Mouse (Mus musculus) adrenal gland, adult 2 months (tissue): ENCODE measurements around the gene Fer. TPM values are rescaled to one million over a fixed set of nuclear protein-coding genes. Genes with fewer than 3 reads are reported as not detected.
A peak's percentile ranks its signal among the peaks of the same experiment; 100 is the strongest.
"Not testable (repeated sequence)": the region's sequence is repeated elsewhere in the genome, so short reads cannot be mapped to it uniquely, and the experiment has no call there.

Experiments
- DNase-seq: peaks from one replicate; pipeline ENCODE4 v3.0.0; 2021
- long read RNA-seq: library from polyadenylated mRNA; stranded (forward); transcript quantifications from one replicate; pipeline ENCODE4 v2.0.0, GENCODE M21; 2021
- polyA plus RNA-seq: library from polyadenylated mRNA; depleted of rRNA; stranded (reverse); fragments of >200 nt; gene quantifications from 2 replicates; pipeline ENCODE4 v1.2.3, GENCODE M21; 2012; rRNA removed
- total RNA-seq, 2 experiments: library from RNA; stranded (reverse); gene quantifications; 2 replicates each; pipeline ENCODE4 v1.2.3; 2021

Gene Fer
- total RNA-seq: 10 to 100 TPM; 17.6 to 18.7 TPM
- 0.83 and 0.85 TPM in 2 replicates for polyA plus RNA-seq
- long read RNA-seq, partial matches to known transcripts: 0 of 17 reads
- long read RNA-seq, other reads (novel, unspliced or antisense): 16 of 17 reads

DNA sequence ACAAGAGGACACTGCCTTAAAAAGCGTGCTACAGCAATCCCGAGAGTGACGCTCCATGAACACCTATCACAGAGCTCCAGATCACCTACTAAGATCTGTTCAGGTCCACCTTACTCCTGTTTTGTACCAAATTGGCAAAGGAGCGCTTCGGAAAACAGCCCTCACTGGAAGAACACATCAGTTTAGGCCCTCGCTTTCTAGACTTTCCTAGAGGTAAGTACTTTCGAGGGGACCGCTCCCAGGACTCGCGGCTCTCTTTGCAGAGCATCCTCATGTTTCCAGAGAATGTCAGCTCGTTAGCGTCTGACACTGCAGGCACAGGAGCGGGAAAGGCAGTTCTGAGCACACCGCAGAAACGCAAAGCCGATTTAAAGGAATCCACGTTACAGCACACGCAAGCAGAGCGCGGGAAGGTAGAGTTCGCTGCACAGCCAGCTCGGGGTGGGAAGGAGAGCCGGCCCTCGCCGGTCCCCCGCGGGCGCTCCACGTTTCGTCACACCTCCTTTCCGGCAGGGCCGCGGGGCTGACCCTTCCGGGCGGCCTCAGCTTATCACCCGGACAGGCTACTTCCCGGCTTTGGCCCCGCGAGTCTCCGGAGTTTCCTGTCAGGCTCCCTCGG is at the start of gene Fer:
TSS of gene Fer (plus strand) at position 51 of the 619 bp plus-strand sequence.
- no peak for DNase-seq

GRCm38 (mm10) chr17:63813552-63813951 is 49.3 kb upstream of the Fer start:
- no peak for DNase-seq

DNA sequence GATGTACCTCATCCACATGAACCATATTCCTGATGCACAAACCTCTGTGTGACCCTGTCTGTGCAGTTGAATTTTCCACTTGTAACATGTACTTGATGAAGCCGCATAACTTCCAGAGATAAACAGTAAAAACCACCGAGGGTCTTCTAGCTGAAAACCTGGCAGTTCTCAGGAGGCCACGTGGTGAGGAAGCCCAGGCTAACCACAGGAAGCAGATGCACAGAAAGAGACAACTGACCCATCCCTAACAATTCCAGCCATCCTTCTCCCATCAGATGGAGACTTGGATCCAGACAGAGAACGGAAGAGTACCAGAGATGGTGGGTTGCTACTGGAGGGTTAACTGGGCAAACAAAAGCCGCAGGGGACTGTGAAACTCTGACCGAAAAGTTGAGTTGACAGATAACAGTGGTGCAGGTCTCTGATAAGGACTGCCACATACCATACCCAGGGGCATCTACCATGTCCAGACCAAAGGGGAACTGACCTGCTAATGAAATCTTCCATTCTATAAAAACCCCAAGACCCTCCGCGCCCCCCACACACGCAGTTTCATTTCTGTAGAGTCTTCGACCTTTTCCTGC is 44.3 kb upstream of the Fer start:
- DNase-seq: no peak

DNA sequence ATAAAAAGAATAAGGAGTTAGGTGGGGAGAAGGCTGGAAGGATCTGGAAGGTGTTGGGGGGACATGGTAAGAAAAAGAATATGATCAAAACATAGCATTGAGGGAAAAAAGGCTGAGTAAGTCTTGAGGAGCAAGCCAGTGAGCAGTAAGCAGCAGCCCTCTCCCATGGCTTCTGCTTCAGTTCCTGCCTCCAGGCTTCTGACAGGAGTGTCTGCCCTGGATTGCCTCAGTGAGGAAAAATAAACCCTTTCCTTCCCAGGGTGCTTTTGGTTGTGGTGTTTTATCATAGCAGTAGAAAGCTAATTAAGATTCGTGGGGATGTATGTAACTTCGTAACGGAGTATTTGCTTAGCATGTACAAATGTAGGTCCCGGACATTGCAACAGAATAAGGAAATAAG is 38.7 kb upstream of the Fer start:
- DNase-seq: no peak

- no peak for DNase-seq
Measured at GRCm38 (mm10) chr17:63826196-63826595, 36.7 kb upstream of the Fer start.

DNA sequence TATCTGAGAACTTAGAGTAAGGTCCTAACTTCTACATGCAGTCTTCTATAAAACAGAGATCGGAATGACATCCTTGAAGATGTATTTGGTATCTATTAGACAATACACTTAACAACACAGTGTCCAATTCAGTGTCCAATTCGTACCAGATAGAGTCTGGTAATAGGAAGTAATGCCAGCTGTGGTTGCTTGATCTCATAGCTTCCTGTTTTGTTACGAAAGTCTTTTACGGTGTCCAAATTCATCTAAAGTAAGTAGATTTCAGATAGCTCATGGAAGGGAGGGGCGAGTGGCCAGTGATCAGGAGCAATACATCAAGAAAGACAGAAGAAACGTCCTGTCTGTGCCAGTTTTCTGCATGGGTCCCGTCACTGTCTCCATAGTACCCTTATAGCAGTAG is 36.1 kb upstream of the Fer start:
- no peak for DNase-seq

GRCm38 (mm10) chr17:63828561-63829332 is 34.1 kb upstream of the Fer start:
- no peak for DNase-seq

- DNase-seq: no peak
Measured at GRCm38 (mm10) chr17:63831550-63831949, 31.3 kb upstream of the Fer start.

- DNase-seq: no peak
Measured at GRCm38 (mm10) chr17:63836223-63836622, 26.6 kb upstream of the Fer start.

GRCm38 (mm10) chr17:63836641-63837040 is 26.2 kb upstream of the Fer start:
- DNase-seq: no peak

- no peak for DNase-seq
Measured at GRCm38 (mm10) chr17:63838144-63838543, 24.7 kb upstream of the Fer start.

DNA sequence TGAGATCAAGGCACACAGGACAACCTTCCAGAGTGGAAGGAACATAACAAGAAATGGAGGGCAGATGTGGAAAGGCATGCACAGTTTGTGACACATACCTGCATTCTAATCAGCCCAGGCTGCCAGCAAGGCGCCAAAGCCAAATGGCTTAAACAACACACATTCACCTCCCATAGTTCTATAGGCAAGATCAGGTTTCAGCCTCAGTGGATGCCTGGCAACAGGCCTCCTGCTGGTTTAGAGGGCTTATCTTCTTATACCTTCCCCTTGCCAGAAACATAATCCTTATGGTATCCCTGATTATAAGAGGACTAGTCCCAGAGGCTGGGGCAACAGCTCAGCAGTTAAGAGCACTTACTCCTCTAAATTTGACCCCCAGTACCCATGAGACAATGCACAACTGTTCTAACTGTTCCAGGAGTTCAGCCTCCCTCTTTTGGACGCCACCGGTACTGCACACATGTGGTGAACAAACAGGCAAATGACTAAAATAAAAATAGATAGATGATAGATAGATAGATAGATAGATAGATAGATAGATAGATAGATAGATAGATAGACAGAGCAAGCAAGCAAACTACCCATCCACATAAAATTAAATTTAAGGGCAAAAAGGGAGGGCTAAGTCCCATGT is 23.1 kb upstream of the Fer start:
- DNase-seq: no peak

DNA sequence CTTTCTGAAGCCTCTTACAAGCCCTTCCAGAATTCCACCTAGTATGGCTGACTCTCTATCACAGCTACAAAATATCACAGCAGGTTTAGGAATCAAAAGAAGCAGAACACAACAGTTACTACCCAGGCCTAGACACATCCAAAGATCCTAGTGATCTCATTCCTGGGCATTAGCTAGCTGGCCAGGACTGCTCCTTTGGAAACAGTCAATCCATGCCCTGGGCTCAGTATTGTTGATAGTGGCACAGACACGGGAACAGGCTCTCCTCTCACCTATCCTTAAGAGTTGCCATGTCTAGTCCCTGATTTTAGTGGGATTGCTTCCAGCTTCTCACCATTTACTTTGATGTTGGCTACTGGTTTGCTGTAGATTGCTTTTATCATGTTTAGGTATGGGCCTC is 20.6 kb upstream of the Fer start:
- no peak for DNase-seq

- no peak for DNase-seq
Measured at GRCm38 (mm10) chr17:63844936-63845335, 17.9 kb upstream of the Fer start.

- DNase-seq: not testable (repeated sequence)
Measured at GRCm38 (mm10) chr17:63845766-63846165, 17.1 kb upstream of the Fer start.

DNA sequence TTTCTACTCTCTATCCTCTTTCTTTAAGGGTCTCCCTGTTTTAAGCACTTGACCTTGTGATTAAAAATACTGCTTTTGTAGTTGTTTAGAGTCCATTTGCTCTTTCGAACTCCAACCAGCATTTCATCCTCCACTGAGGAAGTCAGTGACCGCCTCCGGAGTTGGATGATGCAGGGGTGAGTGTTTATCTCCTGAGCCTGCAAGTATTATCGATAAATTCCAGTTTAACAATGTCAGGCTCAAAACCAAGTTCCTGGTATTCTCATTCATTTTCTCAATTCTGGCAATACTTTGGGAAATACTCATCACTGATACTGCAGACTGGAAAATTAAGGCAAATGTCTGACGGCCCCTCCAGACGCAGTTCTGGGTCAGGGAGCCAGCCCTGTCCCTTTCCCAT is 13.7 kb upstream of the Fer start:
- DNase-seq: no peak

DNA sequence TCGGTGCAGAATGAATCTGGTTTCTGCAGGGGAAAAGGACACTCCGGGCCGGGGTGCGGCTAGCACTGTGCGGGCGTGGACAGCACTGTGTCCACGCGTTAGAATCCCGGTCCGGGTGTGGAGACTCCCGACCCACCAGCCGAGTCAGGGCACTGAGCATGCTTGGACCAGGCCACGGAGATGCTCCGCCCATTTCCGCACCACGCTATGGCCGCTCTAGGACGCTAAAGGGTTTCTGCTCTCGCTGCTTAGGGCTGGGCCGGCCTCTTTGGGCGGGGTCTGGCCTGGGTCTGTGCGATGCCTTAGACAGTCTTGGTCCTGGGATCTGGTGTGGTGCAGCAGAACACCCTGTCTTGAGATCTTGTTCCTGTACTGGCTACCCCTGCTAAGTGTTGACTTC is 13.3 kb upstream of the Fer start:
- DNase-seq: peak; percentile 92

DNA sequence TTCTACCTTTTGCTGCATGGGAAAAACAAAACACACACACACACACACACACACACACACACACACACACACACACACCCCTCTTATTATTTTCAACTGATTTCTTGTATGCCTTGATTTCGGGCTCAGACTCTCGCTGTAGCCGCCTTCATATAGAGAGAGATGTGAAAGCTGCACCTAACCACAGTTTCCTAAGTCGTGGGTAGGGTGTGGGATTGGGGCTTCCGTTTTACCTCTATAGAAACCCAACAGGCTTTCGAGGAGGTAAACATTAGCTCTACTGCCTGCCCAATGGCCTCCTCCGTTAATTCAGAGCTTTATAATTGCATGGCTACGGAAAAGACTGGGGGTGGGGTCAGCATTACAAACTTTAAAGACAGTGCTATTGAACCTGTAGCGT is 12.8 kb upstream of the Fer start:
- DNase-seq: no peak

DNA sequence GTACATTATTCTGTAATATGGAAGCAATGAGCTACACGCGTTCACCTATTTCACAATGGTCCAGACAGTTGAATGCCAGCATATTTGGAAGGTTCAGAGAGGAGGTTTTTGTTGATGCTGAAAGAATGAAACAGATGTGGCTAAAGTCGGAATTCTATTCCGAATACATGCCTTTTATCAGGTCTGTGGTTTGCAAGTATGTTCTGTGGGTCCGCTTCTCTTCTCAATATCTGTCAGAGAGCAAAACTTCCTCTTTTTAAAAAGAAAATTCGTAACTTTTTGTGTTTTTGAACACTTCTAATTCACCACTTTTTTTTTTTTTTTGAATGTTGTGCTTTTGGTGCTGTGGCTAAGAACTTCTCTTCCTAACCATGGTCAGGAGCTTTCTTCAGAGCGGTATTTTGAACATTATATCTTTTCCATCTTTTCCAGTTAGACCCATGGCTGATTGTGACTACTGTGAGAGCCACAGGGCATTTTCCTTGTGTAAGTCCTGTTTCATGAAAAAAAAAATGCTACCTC is 5.8 kb upstream of the Fer start:
- no peak for DNase-seq

GRCm38 (mm10) chr17:63860988-63861387 is 1.9 kb upstream of the Fer start:
- DNase-seq: no peak

DNA sequence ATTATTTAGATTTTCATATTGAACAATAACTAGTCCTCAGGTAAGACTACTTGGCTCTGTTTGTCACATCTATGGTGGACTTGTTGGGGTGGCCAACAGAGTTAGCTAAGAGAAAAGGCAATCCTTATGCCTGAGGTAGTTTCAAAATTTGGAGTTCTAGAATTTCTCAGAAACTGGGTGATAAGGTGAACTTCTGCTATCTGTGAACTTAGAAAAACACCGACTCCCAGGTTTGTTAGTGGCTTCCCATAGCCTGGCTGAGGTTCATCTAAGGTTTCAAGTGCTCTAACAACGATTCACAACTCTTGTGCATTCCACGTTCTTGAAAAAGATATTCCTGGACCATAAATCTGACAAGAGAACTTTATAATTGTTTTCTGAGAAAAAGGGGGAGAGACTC is 463 bp upstream of the Fer start:
- no peak for DNase-seq

- DNase-seq: peak; percentile 100
Measured at GRCm38 (mm10) chr17:63863647-63864149, 836 bp downstream of the Fer start, which contains the start of gene A930002H24Rik. Gene A930002H24Rik (minus strand): TSS chr17:63863791.
